Mouse (Mus musculus) urinary bladder, postnatal 0 days (tissue): ENCODE data around the gene Papolb. TPM values are rescaled to one million over a fixed set of nuclear protein-coding genes. Genes with fewer than 3 reads are reported as not detected.

ENCODE experiments used
- polyA plus RNA-seq: library from polyadenylated mRNA; unstranded; fragments of >200 nt; fragmentation: Nextera tagmentation; extraction: Ambion mirVana; gene quantifications from 2 replicates; pipeline ENCODE4 v1.2.1, GENCODE M21; 2015

Gene Papolb
- polyA plus RNA-seq: 0.12 TPM in 1 of 2 replicates, not detected in the other

GRCm38 (mm10) chr5:142529915-142530314, at the start of gene Papolb:
Gene Papolb, minus strand, starts transcription at chr5:142530076.

GRCm38 (mm10) chr5:142550706-142551652, 21.1 kb upstream of the Papolb start, which contains the start of gene Radil:
Gene Radil, minus strand, starts transcription at chr5:142551098.

Other genes with a start within 250 kb of the Papolb start
- gene Foxk1, start 128.6 kb downstream of the Papolb start, polyA plus RNA-seq: 4.7 and 5.9 TPM in 2 replicates
- gene Ap5z1, start 66.1 kb downstream of the Papolb start, polyA plus RNA-seq: 4.3 and 4.6 TPM in 2 replicates
- gene Radil, start 21.0 kb upstream of the Papolb start, polyA plus RNA-seq: 1.6 and 3.7 TPM in 2 replicates
- 0.04 and 0.30 TPM in 2 replicates for gene Mmd2, start 78.7 kb upstream of the Papolb start, polyA plus RNA-seq
- gene Wipi2, start 97.6 kb upstream of the Papolb start, polyA plus RNA-seq: 26.5 and 29.3 TPM in 2 replicates
- 0.30 and 0.45 TPM in 2 replicates for gene Slc29a4, start 162.4 kb upstream of the Papolb start, polyA plus RNA-seq